Mouse (Mus musculus) liver, postnatal 0 days (tissue): ENCODE data around the gene Ubqlnl. TPM values are rescaled to one million over a fixed set of nuclear protein-coding genes. Genes with fewer than 3 reads are reported as not detected.

Experiments
- ATAC-seq: fragments of 200-750 bp; cut with Nextera tagmentation; 2 replicates; pipeline ENCODE4 v1.8.0; 2017; ENCODE audit warnings: mild to moderate bottlenecking, moderate library complexity
- DNase-seq: peaks from one replicate; pipeline ENCODE4 v3.0.0-alpha.2; 2016
- H3K27ac ChIP-seq: fragments of 300-500 bp; sonication (generic); 2 replicates; pipeline ENCODE4 v1.5.1; 2014; ENCODE audit warnings: antibody characterized with exemption, moderate library complexity, mild to moderate bottlenecking, low read depth
- H3K27me3 ChIP-seq: fragments of 300-500 bp; sonication (generic); 2 replicates; pipeline ENCODE4 v1.6.1; 2014; ENCODE audit warnings: low read length, control low read depth, mixed read lengths; ENCODE audit not compliant: insufficient read depth
- H3K36me3 ChIP-seq: fragments of 300-500 bp; sonication (generic); replicated peaks from 2 replicates; pipeline ENCODE4 v1.6.1; 2014; ENCODE audit warnings: mild to moderate bottlenecking, control low read depth, low read length, moderate library complexity, mixed read lengths; ENCODE audit not compliant: insufficient read depth
- H3K4me1 ChIP-seq: fragments of 300-500 bp; sonication (generic); 2 replicates; pipeline ENCODE4 v1.6.1; 2014; ENCODE audit warnings: antibody characterized with exemption, mild to moderate bottlenecking, control low read depth; ENCODE audit not compliant: insufficient read depth
- H3K4me2 ChIP-seq: fragments of 300-500 bp; sonication (generic); 2 replicates; pipeline ENCODE4 v1.6.1; 2014; ENCODE audit warnings: low read depth, mild to moderate bottlenecking, low read length, moderate library complexity, mixed read lengths
- H3K4me3 ChIP-seq: fragments of 300-500 bp; sonication (generic); 2 replicates; pipeline ENCODE4 v1.5.1; 2014; ENCODE audit warnings: low read depth, low read length
- H3K9ac ChIP-seq: fragments of 300-500 bp; sonication (generic); replicated peaks from 2 replicates; pipeline ENCODE4 v1.6.1; 2014; ENCODE audit warnings: mild to moderate bottlenecking, moderate library complexity
- H3K9me3 ChIP-seq: fragments of 300-500 bp; sonication (generic); 2 replicates; pipeline ENCODE4 v1.6.1; 2016; ENCODE audit warnings: mild to moderate bottlenecking, control low read depth, low read length, mixed read lengths
- CTCF ChIP-seq: sonication (generic); IDR thresholded peaks from 2 replicates; pipeline ENCODE4 v1.5.1; 2016; ENCODE audit warnings: antibody characterized with exemption, low read depth
- EP300 ChIP-seq: IDR thresholded peaks from 2 replicates; pipeline ENCODE4 v1.6.1; 2016; ENCODE audit warnings: antibody characterized with exemption, low read depth, mild to moderate bottlenecking
- WGBS: fragments of 180-500 bp; shearing (Covaris S2); extraction: QIAGEN DNeasy Blood & Tissue Kit; methylation state at CpG from one replicate; pipeline ENCODE4 v1.1.7; 2014; ENCODE audit not compliant: insufficient replicate concordance; 5-methylcytosine and 5-hydroxymethylcytosine counted together
- polyA plus RNA-seq: library from polyadenylated mRNA; unstranded; fragments of >200 nt; fragmentation: Nextera tagmentation; extraction: Ambion mirVana; gene quantifications from 2 replicates; pipeline ENCODE4 v1.2.1, GENCODE M21; 2015

Ubqlnl gene
- polyA plus RNA-seq, 1 experiment from 2014 or later, result not detected

GRCm38 (mm10) chr7:104178422-104179054, 28.2 kb upstream of the Ubqlnl start:
- Histone ChIP-seq H3K4me1 (no peaks in the 10 kb centered on the region), H3K4me3 (no peak overlapping the region), H3K4me2 (no peak overlapping the region), H3K27me3 (no peaks in the 10 kb centered on the region), H3K9ac (no peak overlapping the region), H3K36me3 (no peaks in the 10 kb centered on the region), H3K27ac (no peak overlapping the region), H3K9me3 (no peaks in the 10 kb centered on the region)
- DNase-seq (no peak), ATAC-seq (no peak)
- 58% methylated on average over 5 of the region's 5 CpGs for WGBS
- no peak for TF ChIP-seq CTCF
- TF ChIP-seq EP300, result no peak

GRCm38 (mm10) chr7:104175085-104175484, 24.7 kb upstream of the Ubqlnl start:
- no peak overlapping the region for H3K4me2 ChIP-seq
- H3K9ac ChIP-seq, result no peak overlapping the region
- DNase-seq (no peak), ATAC-seq (no peak)
- H3K9me3 ChIP-seq, result no peaks in the 10 kb centered on the region
- no peak overlapping the region for H3K4me3 ChIP-seq
- no peak overlapping the region for H3K27ac ChIP-seq
- TF ChIP-seq EP300 (no peak), CTCF (no peak)
- H3K36me3 ChIP-seq, result no peaks in the 10 kb centered on the region
- 68% methylated on average over 1 of the region's 1 CpGs for WGBS
- no peaks in the 10 kb centered on the region for H3K27me3 ChIP-seq
- no peaks in the 10 kb centered on the region for H3K4me1 ChIP-seq

GRCm38 (mm10) chr7:104169634-104170204, 19.4 kb upstream of the Ubqlnl start:
- TF ChIP-seq EP300 (peak; percentile 58; the same call in 1 of the 2 replicates), CTCF (no peak)
- Histone ChIP-seq H3K4me2 (no peak overlapping the region), H3K9me3 (no peaks in the 10 kb centered on the region), H3K27me3 (no peaks in the 10 kb centered on the region), H3K4me3 (no peak overlapping the region), H3K9ac (no peak overlapping the region), H3K36me3 (no peaks in the 10 kb centered on the region), H3K27ac (no peak overlapping the region), H3K4me1 (no peaks in the 10 kb centered on the region; the same call in 1 of the 2 replicates)
- peak; percentile 24 for DNase-seq
- ATAC-seq, result peak; percentile 78
- WGBS, result 25% methylated on average over 6 of the region's 6 CpGs

- no peak overlapping the region for H3K27ac ChIP-seq
- WGBS, result 34% methylated on average over 6 of the region's 6 CpGs
- ATAC-seq, result no peak
Measured at GRCm38 (mm10) chr7:104167105-104167504, 16.7 kb upstream of the Ubqlnl start.

GRCm38 (mm10) chr7:104143179-104143578, 7.2 kb downstream of the Ubqlnl start, which contains the start of gene Ubqln3:
TSS of gene Ubqln3 (minus strand) at chr7:104143279.
- ATAC-seq (no peak), DNase-seq (no peak)
- Histone ChIP-seq H3K36me3 (no peaks in the 10 kb centered on the region), H3K4me3 (no peak within 1 kb of the TSS), H3K27ac (no peak within 1 kb of the TSS), H3K9ac (no peak within 1 kb of the TSS), H3K9me3 (no peaks in the 10 kb centered on the region), H3K27me3 (no peaks in the 10 kb centered on the region), H3K4me1 (no peaks in the 10 kb centered on the region), H3K4me2 (no peak within 1 kb of the TSS)
- no peak for TF ChIP-seq EP300
- no peak for TF ChIP-seq CTCF
- 70% methylated on average over 3 of the region's 3 CpGs for WGBS

More at GRCm38 (mm10) chr7:104167105-104167504, 16.7 kb upstream of the Ubqlnl start:
- TF ChIP-seq CTCF (peak; percentile 36), EP300 (no peak)
- Histone ChIP-seq H3K4me2 (no peak overlapping the region), H3K4me1 (no peaks in the 10 kb centered on the region; the same call in 1 of the 2 replicates), H3K9ac (no peak overlapping the region), H3K27me3 (no peaks in the 10 kb centered on the region), H3K9me3 (no peaks in the 10 kb centered on the region), H3K36me3 (no peaks in the 10 kb centered on the region), H3K4me3 (no peak overlapping the region)
- DNase-seq, result no peak

GRCm38 (mm10) chr7:104137305-104137704, 13.1 kb downstream of the Ubqlnl start, which contains the start of gene Olfr643:
TSS of gene Olfr643 (minus strand) at chr7:104137405.
- no peaks in the 10 kb centered on the region for H3K4me1 ChIP-seq
- no peaks in the 10 kb centered on the region for H3K36me3 ChIP-seq
- 75% methylated on average over 5 of the region's 5 CpGs for WGBS
- H3K9ac ChIP-seq, result no peak within 1 kb of the TSS
- H3K4me3 ChIP-seq, result no peak within 1 kb of the TSS
- H3K4me2 ChIP-seq, result no peak within 1 kb of the TSS
- TF ChIP-seq CTCF (no peak), EP300 (no peak)
- no peak for ATAC-seq
- DNase-seq, result no peak
- no peaks in the 10 kb centered on the region for H3K27me3 ChIP-seq
- no peak within 1 kb of the TSS for H3K27ac ChIP-seq
- no peaks in the 10 kb centered on the region for H3K9me3 ChIP-seq
